Mouse (Mus musculus): ENCODE results near the gene Klf8. TPM values are rescaled to one million over a fixed set of nuclear protein-coding genes. Genes with fewer than 3 reads are reported as not detected.

Klf8 gene
- polyA plus RNA-seq, 1 experiment from 2014 or later, result 6.9 TPM

DNA sequence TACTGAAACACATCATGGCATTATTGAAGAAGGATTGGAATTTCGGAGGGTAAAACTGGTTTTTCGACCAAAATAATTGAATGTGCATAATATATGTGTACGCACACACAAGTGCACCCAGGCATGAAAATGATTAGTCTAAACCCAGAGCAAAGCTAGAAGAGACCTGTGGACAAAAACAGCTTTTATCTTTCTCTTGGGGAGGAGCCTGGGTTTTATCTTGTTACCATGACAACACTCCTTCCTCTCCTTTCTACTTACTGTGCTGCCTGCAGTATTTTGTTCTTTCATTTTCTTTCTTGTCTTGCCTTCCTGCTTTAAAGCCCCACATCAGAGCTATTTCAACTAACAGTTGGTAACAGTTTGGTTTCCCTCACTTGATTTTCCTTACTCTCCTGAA is 137.8 kb downstream of the Klf8 start:
- no peak overlapping the region for H3K9ac ChIP-seq (replicated peaks; ENCODE audit: low read length)
- H3K9me3 ChIP-seq (ENCODE audit: control insufficient read depth, low read length), result no peaks in the 10 kb centered on the region
- H3K36me3 ChIP-seq (ENCODE audit: control insufficient read depth, insufficient read depth, low read length), result no peaks in the 10 kb centered on the region
- H3K4me1 ChIP-seq (ENCODE audit: control insufficient read depth, insufficient read depth, low read length), result 0 out of 2 replicates have a peak, but pooled peaks cover 5% of the 10 kb centered on the region
- no peak overlapping the region for H3K4me3 ChIP-seq (replicated peaks; ENCODE audit: low read depth, low read length)
- DNase-seq (peak; percentile 57), ATAC-seq (ENCODE audit: low FRiP score, low TSS enrichment) (peak; percentile 46; the same call in 1 of the 2 replicates)
- 22% methylated on average over 3 of the region's 3 CpGs for WGBS
- H3K27me3 ChIP-seq (ENCODE audit: control insufficient read depth, insufficient read depth, low read length), result no peaks in the 10 kb centered on the region
- H3K4me2 ChIP-seq (ENCODE audit: low read length), result peak overlapping the region; percentile 22
- peak overlapping the region; percentile 63 for H3K27ac ChIP-seq (replicated peaks; ENCODE audit: low read depth, low read length)

GRCm38 (mm10) chrX:153381753-153382152 is 144.5 kb downstream of the Klf8 start:
- H3K27ac ChIP-seq (replicated peaks; ENCODE audit: low read depth, low read length), result no peak overlapping the region
- no peak for ATAC-seq (ENCODE audit: low FRiP score, low TSS enrichment)
- no peaks in the 10 kb centered on the region for H3K4me1 ChIP-seq (ENCODE audit: control insufficient read depth, insufficient read depth, low read length)
- no peaks in the 10 kb centered on the region; the same call in 1 of the 2 replicates for H3K36me3 ChIP-seq (ENCODE audit: control insufficient read depth, insufficient read depth, low read length)
- H3K9ac ChIP-seq (replicated peaks; ENCODE audit: low read length), result no peak overlapping the region
- whole genome bisulfite sequencing, result 61% methylated on average over 3 of the region's 3 CpGs
- H3K4me3 ChIP-seq (replicated peaks; ENCODE audit: low read depth, low read length), result no peak overlapping the region
- H3K9me3 ChIP-seq (ENCODE audit: control insufficient read depth, low read length), result no peaks in the 10 kb centered on the region
- no peaks in the 10 kb centered on the region for H3K27me3 ChIP-seq (ENCODE audit: control insufficient read depth, insufficient read depth, low read length)
- no peak for DNase-seq
- H3K4me2 ChIP-seq (ENCODE audit: low read length), result no peak overlapping the region

DNA sequence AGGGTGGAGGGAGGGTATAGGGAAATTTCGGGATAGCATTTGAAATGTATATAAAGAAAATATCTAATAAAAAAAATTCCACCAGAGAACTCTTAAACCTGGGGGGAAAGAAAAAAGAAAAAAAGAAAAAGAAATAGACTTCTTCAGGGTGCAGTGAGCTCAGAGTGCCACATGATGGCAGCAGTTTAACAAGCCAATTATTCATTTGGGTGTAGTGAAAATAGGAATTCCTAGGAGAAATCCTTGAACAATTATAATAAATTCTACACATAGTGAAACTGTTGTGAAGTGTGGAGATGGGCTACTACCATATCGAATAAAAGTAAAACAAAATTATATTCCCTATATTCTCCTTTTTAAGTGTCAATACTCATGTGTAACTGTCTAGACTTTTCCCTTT is 152.0 kb downstream of the Klf8 start:
- Histone ChIP-seq H3K9me3 (ENCODE audit: control insufficient read depth, low read length) (no peaks in the 10 kb centered on the region), H3K4me1 (ENCODE audit: control insufficient read depth, insufficient read depth, low read length) (no peaks in the 10 kb centered on the region), H3K27ac (replicated peaks; ENCODE audit: low read depth, low read length) (no peak overlapping the region), H3K9ac (replicated peaks; ENCODE audit: low read length) (no peak overlapping the region), H3K4me3 (replicated peaks; ENCODE audit: low read depth, low read length) (no peak overlapping the region), H3K27me3 (ENCODE audit: control insufficient read depth, insufficient read depth, low read length) (no peaks in the 10 kb centered on the region), H3K4me2 (ENCODE audit: low read length) (no peak overlapping the region), H3K36me3 (ENCODE audit: control insufficient read depth, insufficient read depth, low read length) (no peaks in the 10 kb centered on the region)
- WGBS, result 32% methylated on average over 2 of the region's 2 CpGs
- ATAC-seq (ENCODE audit: low FRiP score, low TSS enrichment) (no peak), DNase-seq (peak; percentile 64)

GRCm38 (mm10) chrX:153417067-153417466 is 179.8 kb downstream of the Klf8 start:
- Histone ChIP-seq H3K36me3 (ENCODE audit: control insufficient read depth, insufficient read depth, low read length) (no peaks in the 10 kb centered on the region), H3K4me3 (replicated peaks; ENCODE audit: low read depth, low read length) (no peak overlapping the region), H3K27me3 (ENCODE audit: control insufficient read depth, insufficient read depth, low read length) (no peaks in the 10 kb centered on the region), H3K9ac (replicated peaks; ENCODE audit: low read length) (no peak overlapping the region), H3K27ac (replicated peaks; ENCODE audit: low read depth, low read length) (no peak overlapping the region), H3K9me3 (ENCODE audit: control insufficient read depth, low read length) (no peaks in the 10 kb centered on the region), H3K4me1 (ENCODE audit: control insufficient read depth, insufficient read depth, low read length) (no peaks in the 10 kb centered on the region), H3K4me2 (ENCODE audit: low read length) (no peak overlapping the region)
- DNase-seq, result no peak
- ATAC-seq (ENCODE audit: low FRiP score, low TSS enrichment), result no peak
- 90% methylated on average over 5 of the region's 5 CpGs for WGBS

DNA sequence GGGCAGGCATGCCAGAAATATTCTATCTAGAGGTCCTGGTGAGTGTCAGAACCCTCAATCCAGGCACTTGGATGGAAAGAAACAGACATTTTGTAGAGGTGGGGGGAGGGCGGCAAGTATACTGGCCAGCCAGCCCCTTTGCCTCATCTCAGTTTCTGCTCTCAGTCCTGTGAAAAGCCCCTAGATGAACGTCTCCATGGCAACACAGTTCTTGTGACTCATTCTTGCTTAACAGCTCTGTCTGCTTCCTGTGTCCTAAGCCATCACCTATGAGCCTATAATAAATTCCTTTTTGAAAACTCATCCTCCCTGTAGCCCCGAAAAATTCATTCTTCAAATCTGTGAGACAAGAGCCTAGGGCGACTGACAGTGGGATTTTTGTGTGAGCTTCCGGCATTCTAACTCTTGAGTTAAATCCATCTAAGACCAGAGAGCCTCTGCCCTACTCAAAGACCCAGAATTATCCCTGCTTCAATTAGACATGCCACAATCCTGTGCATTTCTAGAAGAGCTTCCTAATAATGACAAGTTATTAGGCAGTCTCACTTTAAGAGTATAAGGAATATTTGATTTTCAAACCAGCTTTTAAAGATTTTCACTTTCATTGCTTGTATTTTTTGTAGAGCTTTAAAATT is 196.5 kb downstream of the Klf8 start:
- ATAC-seq (ENCODE audit: low FRiP score, low TSS enrichment) (peak; percentile 86), DNase-seq (peak; percentile 79)
- Histone ChIP-seq H3K27ac (replicated peaks; ENCODE audit: low read depth, low read length) (peak overlapping the region; percentile 75), H3K4me2 (ENCODE audit: low read length) (peak overlapping the region; percentile 32), H3K9me3 (ENCODE audit: control insufficient read depth, low read length) (no peaks in the 10 kb centered on the region), H3K9ac (replicated peaks; ENCODE audit: low read length) (no peak overlapping the region), H3K4me1 (ENCODE audit: control insufficient read depth, insufficient read depth, low read length) (peaks cover 4% of the 10 kb centered on the region; the same call in 1 of the 2 replicates), H3K4me3 (replicated peaks; ENCODE audit: low read depth, low read length) (no peak overlapping the region), H3K27me3 (ENCODE audit: control insufficient read depth, insufficient read depth, low read length) (no peaks in the 10 kb centered on the region), H3K36me3 (ENCODE audit: control insufficient read depth, insufficient read depth, low read length) (no peaks in the 10 kb centered on the region)
- 27% methylated on average over 5 of the region's 5 CpGs for WGBS

- no peaks in the 10 kb centered on the region for H3K9me3 ChIP-seq (ENCODE audit: control insufficient read depth, low read length)
- no peak overlapping the region for H3K4me3 ChIP-seq (replicated peaks; ENCODE audit: low read depth, low read length)
- no peaks in the 10 kb centered on the region for H3K27me3 ChIP-seq (ENCODE audit: control insufficient read depth, insufficient read depth, low read length)
- no peaks in the 10 kb centered on the region for H3K36me3 ChIP-seq (ENCODE audit: control insufficient read depth, insufficient read depth, low read length)
- no peak overlapping the region for H3K4me2 ChIP-seq (ENCODE audit: low read length)
- no peak overlapping the region for H3K9ac ChIP-seq (replicated peaks; ENCODE audit: low read length)
- H3K27ac ChIP-seq (replicated peaks; ENCODE audit: low read depth, low read length), result no peak overlapping the region
- H3K4me1 ChIP-seq (ENCODE audit: control insufficient read depth, insufficient read depth, low read length), result no peaks in the 10 kb centered on the region
- DNase-seq (no peak), ATAC-seq (ENCODE audit: low FRiP score, low TSS enrichment) (no peak)
Observed at GRCm38 (mm10) chrX:153439573-153439972, 202.3 kb downstream of the Klf8 start.

DNA sequence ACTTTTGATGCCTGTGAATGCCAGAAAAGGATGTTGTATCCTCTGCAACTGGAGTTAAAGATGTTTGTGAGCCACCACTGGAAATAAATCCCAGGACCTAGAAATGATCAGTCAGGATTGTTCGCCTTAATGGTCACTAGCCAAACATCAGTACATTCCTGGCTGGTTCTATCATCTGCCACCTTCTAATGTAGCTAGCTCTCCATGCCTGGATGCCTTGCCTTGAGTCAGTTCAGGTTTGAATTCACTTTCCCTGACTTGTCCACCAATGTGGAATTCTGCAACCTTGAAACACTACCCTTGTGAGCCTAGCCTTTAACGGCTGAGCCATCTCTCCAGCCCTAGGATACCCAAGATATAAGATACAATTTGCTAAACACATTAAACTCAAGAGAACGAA is 202.8 kb downstream of the Klf8 start:
- H3K27ac ChIP-seq (replicated peaks; ENCODE audit: low read depth, low read length), result no peak overlapping the region
- no peaks in the 10 kb centered on the region for H3K9me3 ChIP-seq (ENCODE audit: control insufficient read depth, low read length)
- no peak overlapping the region for H3K9ac ChIP-seq (replicated peaks; ENCODE audit: low read length)
- no peaks in the 10 kb centered on the region for H3K27me3 ChIP-seq (ENCODE audit: control insufficient read depth, insufficient read depth, low read length)
- WGBS, result 88% methylated on average over 3 of the region's 3 CpGs
- DNase-seq, result no peak
- H3K36me3 ChIP-seq (ENCODE audit: control insufficient read depth, insufficient read depth, low read length), result no peaks in the 10 kb centered on the region
- H3K4me2 ChIP-seq (ENCODE audit: low read length), result no peak overlapping the region
- no peak overlapping the region for H3K4me3 ChIP-seq (replicated peaks; ENCODE audit: low read depth, low read length)
- no peak for ATAC-seq (ENCODE audit: low FRiP score, low TSS enrichment)
- H3K4me1 ChIP-seq (ENCODE audit: control insufficient read depth, insufficient read depth, low read length), result no peaks in the 10 kb centered on the region

Other genes starting within 250 kb of the Klf8 start
- gene Usp51, start 231.0 kb upstream of the Klf8 start, polyA plus RNA-seq (2014; fragmentation: Nextera tagmentation; extraction: Ambion mirVana), result 3.7 and 4.3 TPM in 2 replicates
- 135 and 153 TPM in 2 replicates for gene Mageh1, start 199.9 kb upstream of the Klf8 start, polyA plus RNA-seq (2014; fragmentation: Nextera tagmentation; extraction: Ambion mirVana)
- 0.58 and 0.86 TPM in 2 replicates for gene Foxr2, start 118.7 kb upstream of the Klf8 start, polyA plus RNA-seq (2014; fragmentation: Nextera tagmentation; extraction: Ambion mirVana)
- gene Rragb, start 97.5 kb upstream of the Klf8 start, polyA plus RNA-seq (2014; fragmentation: Nextera tagmentation; extraction: Ambion mirVana), result 7.3 and 12.8 TPM in 2 replicates